ENCODE assay signal across 8 mouse cellular contexts in the genomic region with DNA sequence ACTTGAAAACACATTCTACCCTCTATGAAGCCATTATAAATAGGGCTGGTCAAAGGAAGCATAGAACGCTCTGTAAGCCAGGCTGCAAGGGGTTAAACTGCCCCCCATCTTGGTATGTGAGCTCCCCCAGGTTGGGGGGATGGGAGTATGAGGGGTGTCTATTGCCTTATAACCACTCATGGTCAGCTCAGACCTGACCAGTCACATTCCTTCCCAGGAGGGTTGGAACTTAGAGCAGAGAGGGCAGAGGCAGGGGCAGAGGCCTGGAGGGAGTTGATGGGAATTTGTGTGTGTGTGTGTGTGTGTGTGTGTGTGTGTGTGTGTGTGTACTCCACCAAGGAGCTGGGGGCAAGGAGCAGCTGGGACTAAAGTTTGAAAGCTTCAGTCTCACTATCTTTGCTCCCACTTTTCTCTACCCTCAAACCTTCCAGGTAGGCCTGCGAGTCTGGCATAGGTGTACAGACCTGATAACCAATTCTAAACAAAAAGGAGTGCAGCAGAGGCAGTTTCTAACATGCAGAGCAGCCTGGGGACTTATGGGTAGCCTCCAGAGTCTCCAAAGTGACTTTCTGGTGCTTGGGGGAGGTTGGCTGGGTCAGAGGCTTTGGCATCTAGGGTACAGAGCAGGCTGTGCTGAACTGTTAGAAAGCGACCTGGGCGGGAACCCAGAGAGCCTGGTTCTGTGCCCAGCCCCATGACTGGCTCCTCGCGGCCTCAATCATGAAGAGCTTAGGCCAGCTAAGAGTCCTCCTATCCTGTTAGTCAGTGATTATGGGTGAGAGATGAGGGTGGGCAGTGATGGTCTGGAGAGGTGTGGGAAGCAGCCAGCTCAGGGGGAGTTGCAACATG. TPM values are rescaled to one million over a fixed set of nuclear protein-coding genes. Genes with fewer than 3 reads are reported as not detected.
A peak's percentile ranks its signal among the peaks of the same experiment; 100 is the strongest.
DNase-seq lines count a peak whose midpoint lies in the region; ATAC-seq lines count a peak whose summit lies in the region.

No protein-coding gene starts in this region.

- no peak overlapping the region for H3K9ac ChIP-seq in embryonic facial prominence, embryonic 15.5 days
- peak overlapping the region; percentile 61 for H3K9ac ChIP-seq in heart, embryonic 14.5 days (ENCODE audit: low read length)
- peak overlapping the region; percentile 25; the same call in 1 of the 2 replicates for H3K9ac ChIP-seq in neural tube, embryonic 14.5 days (replicated peaks; ENCODE audit: low read depth, low read length)

- H3K27me3 ChIP-seq in embryonic facial prominence, embryonic 15.5 days: no peaks in the 10 kb centered on the region
- H3K27me3 ChIP-seq in heart, embryonic 14.5 days (ENCODE audit: control insufficient read depth, insufficient read depth, low read length): no peaks in the 10 kb centered on the region
- no peaks in the 10 kb centered on the region for H3K27me3 ChIP-seq in neural tube, embryonic 14.5 days (ENCODE audit: control insufficient read depth, insufficient read depth, low read length)

- peak; percentile 60 for DNase-seq in cerebellum, adult 11 months
- peak; percentile 67 for DNase-seq in kidney, postnatal 14 days
- DNase-seq in thymus, postnatal 10 days (ENCODE audit: low spot score in 2 of 2): no peak
- no peak for DNase-seq in left cerebral cortex, adult 9 months (ENCODE audit: low spot score in 2 of 2)

- 41% methylated on average over 6 of the region's 6 CpGs for WGBS in embryonic facial prominence, embryonic 15.5 days
- WGBS in heart, embryonic 14.5 days: 33% methylated on average over 6 of the region's 6 CpGs
- WGBS in neural tube, embryonic 14.5 days: 51% methylated on average over 6 of the region's 6 CpGs

- H3K4me3 ChIP-seq in embryonic facial prominence, embryonic 15.5 days (replicated peaks): 0 out of 2 replicates have a peak overlapping the region, but pooled peaks have one; percentile 17
- H3K4me3 ChIP-seq in heart, embryonic 14.5 days (ENCODE audit: control insufficient read depth in 1 of 2, insufficient read depth in 1 of 2, low read depth in 1 of 2, low read length in 2 of 2): no peak overlapping the region
- H3K4me3 ChIP-seq in neural tube, embryonic 14.5 days (ENCODE audit: low read depth, low read length): no peak overlapping the region

- ATAC-seq in cerebellum, adult (ENCODE audit: insufficient number of reproducible peaks, low FRiP score, low TSS enrichment): no peak
- no peak for ATAC-seq in embryonic facial prominence, embryonic 15.5 days (ENCODE audit: insufficient number of reproducible peaks, low FRiP score, low TSS enrichment, low read depth)
- no peak for ATAC-seq in heart, embryonic 14.5 days (ENCODE audit: insufficient number of reproducible peaks, insufficient read depth, low FRiP score, low read depth)
- no peak for ATAC-seq in neural tube, embryonic 14.5 days (ENCODE audit: low read depth)

- H3K4me2 ChIP-seq in embryonic facial prominence, embryonic 15.5 days (replicated peaks): peak overlapping the region; percentile 45; the same call in 1 of the 2 replicates
- H3K4me2 ChIP-seq in heart, embryonic 14.5 days (ENCODE audit: low read length): peak overlapping the region; percentile 98
- no peak overlapping the region for H3K4me2 ChIP-seq in neural tube, embryonic 14.5 days (ENCODE audit: low read depth, low read length)

- peak overlapping the region; percentile 92 for H3K27ac ChIP-seq in embryonic facial prominence, embryonic 15.5 days (replicated peaks)
- H3K27ac ChIP-seq in heart, embryonic 14.5 days (replicated peaks in 1 of 2; ENCODE audit: control insufficient read depth in 1 of 2, insufficient read depth in 1 of 2, low read depth in 2 of 2, low read length in 2 of 2): peak overlapping the region; percentile 73 to 80
- H3K27ac ChIP-seq in neural tube, embryonic 14.5 days (ENCODE audit: low read depth, low read length): peak overlapping the region; percentile 74; the same call in 1 of the 2 replicates

- no peaks in the 10 kb centered on the region for H3K36me3 ChIP-seq in embryonic facial prominence, embryonic 15.5 days
- H3K36me3 ChIP-seq in heart, embryonic 14.5 days (ENCODE audit: control insufficient read depth, insufficient read depth, low read length): no peaks in the 10 kb centered on the region
- no peaks in the 10 kb centered on the region for H3K36me3 ChIP-seq in neural tube, embryonic 14.5 days (ENCODE audit: control insufficient read depth, insufficient read depth, low read length)

- H3K9me3 ChIP-seq in embryonic facial prominence, embryonic 15.5 days (replicated peaks): no peaks in the 10 kb centered on the region
- H3K9me3 ChIP-seq in heart, embryonic 14.5 days (ENCODE audit: control insufficient read depth, low read length): no peaks in the 10 kb centered on the region
- H3K9me3 ChIP-seq in neural tube, embryonic 14.5 days (ENCODE audit: control insufficient read depth, low read length): no peaks in the 10 kb centered on the region

- H3K4me1 ChIP-seq in embryonic facial prominence, embryonic 15.5 days: peaks cover 100% of the 10 kb centered on the region
- H3K4me1 ChIP-seq in heart, embryonic 14.5 days (ENCODE audit: control insufficient read depth in 2 of 2, insufficient read depth in 2 of 2, low read length in 2 of 2): peaks cover 77 to 91% of the 10 kb centered on the region in 2 experiments
- peaks cover 89% of the 10 kb centered on the region for H3K4me1 ChIP-seq in neural tube, embryonic 14.5 days (ENCODE audit: control insufficient read depth, insufficient read depth, low read length)

RNA-seq across cellular contexts. Expression of a gene that starts 33.0 kb away (rescaled TPM):
- polyA plus RNA-seq in embryonic facial prominence, embryonic 15.5 days (2015; fragmentation: Nextera tagmentation; extraction: Ambion mirVana): 13.2 and 13.9 TPM in 2 replicates
- polyA plus RNA-seq in heart, embryonic 14.5 days (2014; fragmentation: Nextera tagmentation; extraction: Ambion mirVana): 7.1 and 9.0 TPM in 2 replicates
- 12.2 and 13.1 TPM in 2 replicates for polyA plus RNA-seq in neural tube, embryonic 14.5 days (2014; fragmentation: Nextera tagmentation; extraction: Ambion mirVana)

Comparison
In these comparisons a context has a peak if more than half of its experiments do, and no peak if none do; other contexts are left out.
1. DNase-seq: peak in cerebellum, adult 11 months (single experiment) and kidney, postnatal 14 days (single experiment); none in thymus, postnatal 10 days (0 of 2) and left cerebral cortex, adult 9 months (0 of 2).
2. Peak in every context shown above with its lines, with median percentiles within 50 percentile points of each other: H3K27ac ChIP-seq.